Mouse (Mus musculus): ENCODE measurements around the gene Sfn. TPM values are rescaled to one million over a fixed set of nuclear protein-coding genes. Genes with fewer than 3 reads are reported as not detected.

Sfn gene
- total and polyA plus RNA-seq, 3 experiments: 1.0 to 2.0 (median 1.1) TPM

GRCm38 (mm10) chr4:133605330-133605729 is 3.4 kb upstream of the Sfn start:
- Histone ChIP-seq H3K9ac (ENCODE audit: insufficient read depth, low read depth) (no peak overlapping the region), H3K79me2 (replicated peaks; ENCODE audit: control insufficient read depth, extremely low read depth, insufficient read depth, poor library complexity, severe bottlenecking) (no peaks in the 10 kb centered on the region), H3K27me3 (replicated peaks) (no peaks in the 10 kb centered on the region), H3K27ac (ENCODE audit: insufficient read depth, low read depth) (no peak overlapping the region), H3K4me1 (ENCODE audit: control insufficient read depth in 1 of 2, insufficient read depth in 2 of 2) (peaks cover 5 to 23% of the 10 kb centered on the region in 2 experiments; a peak in 3 of 4 replicates), H3K36me3 (replicated peaks in 1 of 2; ENCODE audit: control insufficient read depth in 1 of 2, insufficient read depth in 1 of 2, low read length in 1 of 2) (peaks cover 29 to 84% of the 10 kb centered on the region in 2 experiments), H3K9me3 (replicated peaks; ENCODE audit: low read length) (no peaks in the 10 kb centered on the region), H3K4me2 (ENCODE audit: insufficient read depth, low read depth, poor library complexity, severe bottlenecking) (no peak overlapping the region), H3K4me3 (replicated peaks in 1 of 3; ENCODE audit: low read depth in 2 of 3, low read length in 2 of 3, poor library complexity in 1 of 3) (no peak overlapping the region)
- no peak for TF ChIP-seq KAT2A (IDR thresholded peaks at IDR 0.05; ENCODE audit: insufficient replicate concordance, low read length)
- TF ChIP-seq MEF2A (IDR thresholded peaks at IDR 0.05; ENCODE audit: borderline replicate concordance, low read depth, low read length): no peak
- TF ChIP-seq ZKSCAN1 (IDR thresholded peaks at IDR 0.05; ENCODE audit: borderline replicate concordance, low read depth, low read length): no peak
- TF ChIP-seq CTCF (conservative IDR thresholded peaks at IDR 0.05 in 1 of 2, IDR thresholded peaks at IDR 0.05 in 1 of 2; ENCODE audit: low read depth in 2 of 2, low read length in 2 of 2): no peak
- TF ChIP-seq ZNF384 (IDR thresholded peaks at IDR 0.05; ENCODE audit: low read depth, low read length): no peak
- TF ChIP-seq POLR2A (IDR thresholded peaks at IDR 0.05; ENCODE audit: low read depth, low read length): no peak
- TF ChIP-seq NRF1 (IDR thresholded peaks at IDR 0.05; ENCODE audit: low read depth, low read length): no peak
- TF ChIP-seq ZC3H11A (IDR thresholded peaks at IDR 0.05; ENCODE audit: low read depth, low read length): no peak
- TF ChIP-seq SIN3A (IDR thresholded peaks at IDR 0.05; ENCODE audit: low read length): no peak
- no peak for TF ChIP-seq ZMIZ1 (IDR thresholded peaks at IDR 0.05; ENCODE audit: low read depth, low read length)
- no peak for TF ChIP-seq RCOR1 (conservative IDR thresholded peaks at IDR 0.05; ENCODE audit: low read depth, low read length)
- TF ChIP-seq MAFK (IDR thresholded peaks at IDR 0.05; ENCODE audit: insufficient replicate concordance, low read length): no peak
- TF ChIP-seq SMC3 (IDR thresholded peaks at IDR 0.05; ENCODE audit: low read depth, low read length): no peak
- no peak for TF ChIP-seq NELFE (IDR thresholded peaks at IDR 0.05; ENCODE audit: low read depth, low read length)
- no peak for TF ChIP-seq CHD2 (IDR thresholded peaks at IDR 0.05; ENCODE audit: low read length)
- no peak for TF ChIP-seq GABPA (IDR thresholded peaks at IDR 0.05; ENCODE audit: insufficient replicate concordance, low read depth, low read length)
- no peak for TF ChIP-seq ETS1 (conservative IDR thresholded peaks at IDR 0.05; ENCODE audit: low read depth, low read length)
- TF ChIP-seq MYC (IDR thresholded peaks at IDR 0.05; ENCODE audit: low read depth, low read length): no peak
- no peak for TF ChIP-seq MAZ (IDR thresholded peaks at IDR 0.05; ENCODE audit: low read depth, low read length)
- dilution Hi-C loops (cut with MboI; ENCODE audit: extremely low pct_ligation_motif_present, extremely low pct_unique_long_range_greater_than_20kb, low sequenced_read_pairs) (no loop called here), in situ Hi-C loops (cut with MboI; ENCODE audit: low pct_ligation_motif_present, low pct_unique_long_range_greater_than_20kb, low sequenced_read_pairs) (no loop called here)
- no peak for DNase-seq (ENCODE audit: extremely low read depth)

- Histone ChIP-seq H3K27me3 (replicated peaks) (no peaks in the 10 kb centered on the region), H3K4me1 (ENCODE audit: control insufficient read depth in 1 of 2, insufficient read depth in 2 of 2) (peaks cover 3 to 23% of the 10 kb centered on the region in 2 experiments), H3K9me3 (replicated peaks; ENCODE audit: low read length) (no peaks in the 10 kb centered on the region), H3K4me3 (replicated peaks in 1 of 3; ENCODE audit: low read depth in 2 of 3, low read length in 2 of 3, poor library complexity in 1 of 3) (no peak overlapping the region), H3K4me2 (ENCODE audit: insufficient read depth, low read depth, poor library complexity, severe bottlenecking) (no peak overlapping the region), H3K27ac (ENCODE audit: insufficient read depth, low read depth) (no peak overlapping the region), H3K9ac (ENCODE audit: insufficient read depth, low read depth) (no peak overlapping the region), H3K36me3 (replicated peaks in 1 of 2; ENCODE audit: control insufficient read depth in 1 of 2, insufficient read depth in 1 of 2, low read length in 1 of 2) (peaks cover 29 to 79% of the 10 kb centered on the region in 2 experiments), H3K79me2 (replicated peaks; ENCODE audit: control insufficient read depth, extremely low read depth, insufficient read depth, poor library complexity, severe bottlenecking) (no peaks in the 10 kb centered on the region)
- no peak for TF ChIP-seq UBTF (IDR thresholded peaks at IDR 0.05; ENCODE audit: low read depth, low read length)
- no peak for TF ChIP-seq BHLHE40 (IDR thresholded peaks at IDR 0.05; ENCODE audit: low read depth, low read length)
- TF ChIP-seq SIN3A (IDR thresholded peaks at IDR 0.05; ENCODE audit: low read length): no peak
- TF ChIP-seq JUN (IDR thresholded peaks at IDR 0.05; ENCODE audit: insufficient read depth, low read depth, low read length): no peak
- TF ChIP-seq IRF4 (IDR thresholded peaks at IDR 0.05; ENCODE audit: low read depth, low read length): no peak
- no peak for TF ChIP-seq JUND (conservative IDR thresholded peaks at IDR 0.05; ENCODE audit: low read depth, low read length)
- TF ChIP-seq POLR2AphosphoS2 (IDR thresholded peaks at IDR 0.05; ENCODE audit: low read depth, low read length): no peak
- no peak for TF ChIP-seq GABPA (IDR thresholded peaks at IDR 0.05; ENCODE audit: insufficient replicate concordance, low read depth, low read length)
- no peak for TF ChIP-seq TCF12 (IDR thresholded peaks at IDR 0.05; ENCODE audit: low read depth, low read length)
- no peak for TF ChIP-seq EP300 (IDR thresholded peaks at IDR 0.05; ENCODE audit: low read length)
- no peak for TF ChIP-seq MEF2A (IDR thresholded peaks at IDR 0.05; ENCODE audit: borderline replicate concordance, low read depth, low read length)
- no peak for TF ChIP-seq CHD1 (IDR thresholded peaks at IDR 0.05; ENCODE audit: low read depth, low read length)
- no peak for TF ChIP-seq HCFC1 (IDR thresholded peaks at IDR 0.05; ENCODE audit: low read depth, low read length)
- dilution Hi-C loops (cut with MboI; ENCODE audit: extremely low pct_ligation_motif_present, extremely low pct_unique_long_range_greater_than_20kb, low sequenced_read_pairs): no loop called here
- no peak for DNase-seq (ENCODE audit: extremely low read depth)
- in situ Hi-C loops (cut with MboI; ENCODE audit: low pct_ligation_motif_present, low pct_unique_long_range_greater_than_20kb, low sequenced_read_pairs): no loop called here
Observed at GRCm38 (mm10) chr4:133604856-133605255, 2.9 kb upstream of the Sfn start.

Data from CH12.LX (cell line).